Mouse (Mus musculus): Measurements from ENCODE around the gene Evx1.

Evx1 gene

GRCm38 (mm10) chr6:52313391-52314303 lies at the start of gene Evx1:
Evx1 (plus strand) TSS chr6:52313498.
- no peak for DNase-seq (ENCODE audit: low spot score in 2 of 2)

GRCm38 (mm10) chr6:52264106-52264790 lies 49.0 kb upstream of the Evx1 start:
- DNase-seq (ENCODE audit: low spot score in 2 of 2) = no peak

- DNase-seq (ENCODE audit: low spot score in 2 of 2) = no peak
Observed at GRCm38 (mm10) chr6:52265306-52265912, 47.9 kb upstream of the Evx1 start.

DNA sequence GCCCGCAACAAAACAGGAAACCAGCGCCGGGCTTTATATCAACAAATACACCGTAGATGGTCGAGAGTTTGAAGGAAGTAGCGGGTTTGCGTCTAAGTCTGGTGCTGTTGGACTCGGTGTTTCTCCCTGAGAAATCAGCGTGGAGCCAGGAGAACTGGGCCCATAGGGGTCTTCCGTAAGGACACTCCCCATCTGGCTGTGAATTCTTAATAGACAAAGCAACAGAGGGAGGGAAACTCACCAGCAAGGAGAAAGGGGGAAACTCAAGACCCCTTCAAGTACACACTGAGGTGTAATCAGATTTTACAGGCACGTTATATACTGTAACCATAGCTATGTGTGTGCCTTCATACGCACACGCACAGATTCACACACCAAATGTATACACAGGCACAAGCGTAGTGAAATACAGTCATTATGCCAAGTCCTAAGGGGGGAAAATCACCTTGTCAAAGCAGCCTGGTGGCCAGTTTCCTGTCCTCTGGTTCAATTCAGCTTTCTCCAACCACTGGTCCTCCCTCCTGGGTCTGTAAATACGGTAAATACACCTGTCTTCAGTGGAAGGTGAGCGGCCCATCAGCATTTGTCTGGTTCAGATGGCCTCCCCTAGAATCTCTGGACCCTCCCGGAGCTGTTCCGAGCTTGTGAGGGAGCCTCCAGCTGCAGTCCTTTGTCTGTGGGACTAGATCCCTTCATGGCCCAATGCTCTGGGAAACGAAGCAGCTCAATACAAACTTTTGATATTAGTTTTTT lies 47.2 kb upstream of the Evx1 start:
- DNase-seq (ENCODE audit: low spot score in 2 of 2) = no peak

DNA sequence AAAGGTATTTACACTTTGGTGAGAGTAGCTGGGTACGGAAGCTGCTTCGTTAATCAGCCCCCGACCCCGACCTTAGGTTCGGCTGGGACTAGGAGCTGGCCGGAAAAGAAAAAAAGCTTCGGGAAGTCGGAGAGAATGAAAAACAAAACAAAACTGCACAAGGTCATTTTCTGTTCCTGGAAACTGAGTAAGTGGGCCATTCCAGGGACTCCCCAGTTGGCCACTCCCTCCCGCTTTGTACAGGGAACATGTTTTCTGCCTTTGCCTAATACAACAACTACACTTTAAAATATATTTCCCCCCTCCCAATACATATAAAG lies 46.7 kb upstream of the Evx1 start:
- no peak for DNase-seq (ENCODE audit: low spot score in 2 of 2)

GRCm38 (mm10) chr6:52267221-52267620 lies 46.1 kb upstream of the Evx1 start:
- DNase-seq (ENCODE audit: low spot score in 2 of 2) = no peak

- DNase-seq (ENCODE audit: low spot score in 2 of 2) = no peak
Observed at GRCm38 (mm10) chr6:52267691-52268090, 45.6 kb upstream of the Evx1 start.

DNA sequence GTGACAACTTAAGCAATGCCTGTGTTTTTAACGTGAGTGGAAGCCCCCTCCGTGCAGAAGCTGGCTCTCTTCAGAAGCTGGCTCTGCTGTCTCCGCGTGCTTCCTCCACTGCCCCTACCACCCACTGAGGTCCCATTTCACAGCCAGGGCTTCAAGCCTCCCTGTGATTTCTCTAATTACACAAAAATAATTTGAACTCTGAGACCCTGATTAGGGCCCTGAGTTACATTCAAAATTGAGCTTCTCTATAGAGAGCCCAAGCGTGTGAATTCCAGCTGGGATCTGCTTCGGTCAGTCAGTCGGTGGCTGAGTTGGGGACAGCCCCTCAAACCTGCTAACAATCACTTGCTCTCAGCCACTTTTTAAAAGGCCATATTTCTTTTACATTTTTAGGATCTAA lies 45.0 kb upstream of the Evx1 start:
- DNase-seq (ENCODE audit: low spot score in 2 of 2) = no peak

DNA sequence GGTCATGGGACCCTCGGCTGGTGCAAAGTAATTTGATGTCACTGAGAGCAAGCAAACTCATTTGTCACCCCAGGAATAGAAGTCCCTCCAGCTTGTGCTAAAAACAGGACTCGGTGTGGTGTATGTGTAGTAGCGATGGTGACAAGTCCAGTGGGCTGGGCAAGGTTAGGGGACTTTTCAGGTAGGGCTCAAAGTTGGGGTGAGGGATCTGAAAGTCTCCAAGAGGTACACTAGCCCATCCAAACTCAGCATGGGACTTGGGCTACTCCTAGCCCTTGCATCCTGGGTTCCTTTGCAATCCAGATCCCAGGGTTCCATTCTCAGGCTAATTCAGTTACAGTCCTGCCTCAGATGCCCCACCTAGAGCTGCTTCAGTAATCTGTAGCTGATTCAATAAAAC lies 44.5 kb upstream of the Evx1 start:
- no peak for DNase-seq (ENCODE audit: low spot score in 2 of 2)

DNA sequence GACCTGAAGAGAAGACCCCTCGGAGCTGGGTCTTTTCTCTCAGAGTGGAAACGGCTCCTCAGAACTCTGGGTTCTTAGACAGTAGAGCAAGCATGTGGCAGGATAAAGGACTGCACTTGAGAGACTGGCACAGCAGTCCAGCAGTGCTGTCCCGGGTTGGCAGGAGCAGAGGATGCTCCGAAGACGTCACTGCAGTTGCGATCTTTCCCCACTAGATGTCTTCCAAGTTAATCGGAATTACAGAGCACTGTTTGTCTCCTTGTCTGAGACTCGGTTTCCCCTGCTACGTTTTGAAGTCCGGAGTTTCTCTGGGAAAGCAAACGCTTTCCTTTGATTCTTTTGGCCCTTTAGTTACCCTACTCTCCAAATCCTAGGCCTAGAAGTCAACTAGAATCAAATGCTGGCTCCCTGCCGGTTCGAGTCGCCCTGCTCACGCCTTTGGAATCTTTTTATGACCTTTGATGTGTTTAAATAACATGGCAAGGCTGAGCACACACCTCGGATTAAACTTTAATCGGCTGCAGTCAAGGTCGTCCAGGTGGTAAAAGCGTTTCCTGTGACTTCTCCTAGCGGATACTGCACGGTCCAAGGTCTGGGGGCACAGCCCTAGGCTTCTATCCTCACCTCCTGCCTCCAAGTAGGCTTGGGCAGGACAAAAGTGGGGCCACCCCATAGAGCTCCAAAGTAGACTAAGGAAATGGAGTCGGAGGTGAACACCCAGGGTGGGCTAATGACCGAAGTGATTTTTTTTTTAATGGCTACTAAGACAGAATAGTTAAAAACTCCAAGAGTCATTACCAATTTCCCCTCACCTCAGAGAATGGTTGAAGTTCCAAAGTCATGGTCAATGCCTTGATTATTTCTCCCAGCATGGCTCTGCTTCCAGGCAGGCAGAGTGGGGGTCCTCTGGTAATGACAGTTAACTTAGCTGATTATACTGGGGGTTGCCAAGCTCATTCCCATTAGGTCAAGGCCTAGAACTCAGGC lies 42.5 kb upstream of the Evx1 start:
- peak in 1 of 2 experiments; percentile 63 for DNase-seq (ENCODE audit: low spot score in 2 of 2)

GRCm38 (mm10) chr6:52272766-52273655 lies 40.3 kb upstream of the Evx1 start:
- DNase-seq (ENCODE audit: low spot score in 2 of 2) = no peak

DNA sequence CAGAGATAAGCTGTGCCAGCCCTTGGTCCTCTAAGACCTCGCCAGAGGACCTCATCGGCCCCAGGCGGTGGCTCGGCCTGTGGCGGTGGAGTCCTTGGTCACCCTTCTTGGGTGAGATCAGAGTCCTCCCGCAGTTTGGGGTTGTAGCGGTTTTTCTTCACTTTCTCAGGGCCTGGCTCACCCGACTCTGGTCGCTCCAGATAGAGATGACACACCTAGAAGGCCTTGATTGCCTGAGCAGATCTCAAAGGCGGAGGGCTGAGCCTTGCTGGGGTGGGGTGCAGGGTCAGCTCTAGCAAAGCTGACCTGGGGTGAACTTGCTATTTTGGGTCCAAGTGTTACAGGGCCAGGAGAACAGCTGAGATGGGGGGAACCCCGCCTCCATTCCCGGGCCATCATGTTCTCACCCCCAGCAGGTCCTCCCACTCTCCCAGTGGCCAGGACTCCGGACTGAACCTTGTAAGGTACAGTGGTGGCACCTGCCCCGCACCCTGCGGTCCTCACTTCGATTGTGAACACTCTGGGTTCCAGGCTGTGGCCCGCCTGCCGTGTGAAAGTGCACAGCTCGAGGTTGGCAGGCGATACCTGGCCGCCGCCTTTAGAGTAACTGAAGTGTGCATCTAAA lies 39.5 kb upstream of the Evx1 start:
- DNase-seq (ENCODE audit: low spot score in 2 of 2) = no peak

DNA sequence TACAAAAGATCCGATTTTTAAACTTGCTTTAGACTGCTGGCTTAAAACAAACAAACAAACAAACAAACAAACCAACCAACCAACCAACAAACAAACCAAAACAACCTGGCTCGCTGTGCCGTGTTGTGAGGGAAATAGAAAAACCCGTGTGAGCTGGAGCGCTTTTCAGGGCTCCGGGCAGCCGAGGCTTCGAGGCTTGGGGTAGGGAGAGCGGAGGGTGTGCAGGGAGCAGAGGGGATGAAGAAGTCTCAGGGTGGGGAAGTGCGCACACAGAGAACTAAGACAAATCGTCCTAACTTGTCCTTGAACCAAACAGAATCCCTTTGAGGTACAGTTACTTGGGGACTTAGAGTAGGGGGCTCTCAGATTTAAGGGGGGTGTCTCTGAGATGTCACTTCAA lies 38.7 kb upstream of the Evx1 start:
- DNase-seq (ENCODE audit: low spot score in 2 of 2) = no peak

- no peak for DNase-seq (ENCODE audit: low spot score in 2 of 2)
Observed at GRCm38 (mm10) chr6:52275563-52276280, 37.6 kb upstream of the Evx1 start.

DNA sequence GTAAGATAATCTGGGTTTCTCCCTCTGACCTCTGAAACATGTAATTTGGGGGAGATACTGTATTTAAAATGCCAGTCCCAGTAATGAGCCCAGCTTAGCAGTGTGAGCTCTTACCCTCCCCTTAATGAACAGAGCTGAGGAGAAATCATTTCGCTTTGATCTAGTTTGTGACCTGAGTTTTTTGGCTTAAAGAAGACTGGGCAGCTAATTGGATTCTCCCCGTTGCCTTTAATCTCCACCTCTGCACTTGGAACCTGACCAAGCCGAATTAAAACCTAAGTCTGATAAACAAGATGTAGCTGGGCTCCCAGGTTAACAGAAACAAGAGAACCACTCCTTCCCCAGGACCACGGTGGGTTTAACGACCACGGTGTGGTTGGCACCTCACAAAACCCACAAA lies 36.9 kb upstream of the Evx1 start:
- no peak for DNase-seq (ENCODE audit: low spot score in 2 of 2)

DNA sequence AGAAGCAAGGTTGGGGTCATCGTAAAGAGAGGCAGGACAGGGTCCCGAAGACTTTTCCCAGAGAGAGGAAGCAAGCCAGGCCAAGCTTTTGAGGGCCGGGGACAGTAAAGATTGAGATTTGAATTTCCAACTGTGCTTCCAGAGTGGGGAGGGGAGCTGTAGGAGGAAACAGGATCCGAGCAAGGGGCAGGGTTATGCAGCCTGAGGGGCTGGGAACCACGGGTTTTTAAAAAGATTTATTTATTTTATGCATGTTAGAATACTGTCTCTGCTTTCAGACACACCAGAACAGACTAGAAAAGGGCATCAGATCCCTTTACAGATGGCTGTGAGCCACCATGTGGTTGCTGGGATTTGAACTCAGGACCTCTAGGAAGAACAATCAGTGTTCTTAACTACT lies 36.4 kb upstream of the Evx1 start:
- no peak for DNase-seq (ENCODE audit: low spot score in 2 of 2)

- DNase-seq (ENCODE audit: low spot score in 2 of 2) = no peak
Observed at GRCm38 (mm10) chr6:52281084-52281483, 32.2 kb upstream of the Evx1 start.

- no peak for DNase-seq (ENCODE audit: low spot score in 2 of 2)
Observed at GRCm38 (mm10) chr6:52283896-52284295, 29.4 kb upstream of the Evx1 start.

DNA sequence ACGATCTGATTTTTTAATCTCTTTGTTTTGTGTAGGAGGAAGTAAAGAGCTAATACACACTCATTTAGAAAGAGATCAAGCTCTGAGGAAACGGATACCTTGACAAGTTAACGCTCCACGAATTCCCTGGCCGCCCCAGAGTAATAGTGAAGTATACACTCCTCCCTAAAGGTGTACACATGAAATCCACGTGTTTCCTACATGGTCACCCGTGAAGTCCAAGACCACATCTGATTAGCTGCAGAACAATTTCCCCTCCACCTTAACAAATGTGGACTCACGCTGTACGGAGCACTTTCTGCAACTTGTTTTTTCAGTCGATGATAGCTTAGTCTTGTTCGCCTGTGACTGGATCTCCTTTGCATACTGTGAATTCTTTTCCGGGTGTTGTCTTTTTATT lies 23.1 kb upstream of the Evx1 start:
- no peak for DNase-seq (ENCODE audit: low spot score in 2 of 2)
